Mouse (Mus musculus): Measurements from ENCODE around the gene Wfdc1.

- TF ChIP-seq CTCF (IDR thresholded peaks at IDR 0.05; ENCODE audit: control insufficient read depth, insufficient read depth, insufficient replicate concordance, low read depth, low read length) (no peak), POLR2A (IDR thresholded peaks at IDR 0.05; ENCODE audit: control insufficient read depth, low read depth, low read length) (no peak)
These were observed 27.9 kb upstream of the Wfdc1 start for GRCm38 (mm10) chr8:119638261-119638660.
